Mouse (Mus musculus) naive thymus-derived CD4-positive, alpha-beta T cell, adult 5 months (primary cell): ENCODE measurements around the gene Mup10. TPM values are rescaled to one million over a fixed set of nuclear protein-coding genes. Genes with fewer than 3 reads are reported as not detected.

Experiments
- polyA plus RNA-seq: library from polyadenylated mRNA; unstranded; fragments of 100-300 nt; shearing (Covaris generic); gene quantifications from one replicate; pipeline ENCODE4 v1.2.1, GENCODE M21; 2017

Mup10 gene
- polyA plus RNA-seq: not detected

GRCm38 (mm10) chr4:60582099-60582498, at the start of gene Mup10:
Gene Mup10, minus strand, starts transcription at chr4:60582199.

Other genes with a start within 250 kb of the Mup10 start
- not detected for gene Mup9, start 160.2 kb downstream of the Mup10 start, polyA plus RNA-seq
- gene Mup1, start 80.2 kb downstream of the Mup10 start, polyA plus RNA-seq: not detected
- gene Mup11, start 80.2 kb upstream of the Mup10 start, polyA plus RNA-seq: 1.3 TPM
- not detected for gene Mup12, start 159.1 kb upstream of the Mup10 start, polyA plus RNA-seq
- gene Mup22, start 239.3 kb upstream of the Mup10 start, polyA plus RNA-seq: not detected